Mouse (Mus musculus): Measurements from ENCODE around the gene Dzip1. TPM values are rescaled to one million over a fixed set of nuclear protein-coding genes. Genes with fewer than 3 reads are reported as not detected.

Dzip1 gene
- total and polyA plus RNA-seq, 3 experiments: 0.16 to 0.83 (median 0.51) TPM

- Histone ChIP-seq H3K4me3 (replicated peaks in 1 of 3; ENCODE audit: low read depth in 2 of 3, low read length in 2 of 3, poor library complexity in 1 of 3) (no peak overlapping the region), H3K4me1 (ENCODE audit: control insufficient read depth in 1 of 2, insufficient read depth in 2 of 2) (peaks cover 0 to 4% of the 10 kb centered on the region in 2 experiments; a peak in 1 of 4 replicates), H3K27ac (ENCODE audit: insufficient read depth, low read depth) (no peak overlapping the region), H3K9ac (ENCODE audit: insufficient read depth, low read depth) (no peak overlapping the region), H3K36me3 (replicated peaks in 1 of 2; ENCODE audit: control insufficient read depth in 1 of 2, insufficient read depth in 1 of 2, low read length in 1 of 2) (no peaks in the 10 kb centered on the region), H3K79me2 (replicated peaks; ENCODE audit: control insufficient read depth, extremely low read depth, insufficient read depth, poor library complexity, severe bottlenecking) (no peaks in the 10 kb centered on the region), H3K27me3 (replicated peaks) (peaks cover 1% of the 10 kb centered on the region), H3K4me2 (ENCODE audit: insufficient read depth, low read depth, poor library complexity, severe bottlenecking) (no peak overlapping the region), H3K9me3 (replicated peaks; ENCODE audit: low read length) (no peaks in the 10 kb centered on the region)
- dilution Hi-C loops (cut with MboI; ENCODE audit: extremely low pct_ligation_motif_present, extremely low pct_unique_long_range_greater_than_20kb, low sequenced_read_pairs) (no loop called here), in situ Hi-C loops (cut with MboI; ENCODE audit: low pct_ligation_motif_present, low pct_unique_long_range_greater_than_20kb, low sequenced_read_pairs) (no loop called here)
- no peak for DNase-seq (ENCODE audit: extremely low read depth)
- TF ChIP-seq TBP (conservative IDR thresholded peaks at IDR 0.05; ENCODE audit: low read depth, low read length) (no peak), SMC3 (IDR thresholded peaks at IDR 0.05; ENCODE audit: low read depth, low read length) (no peak), MAX (IDR thresholded peaks at IDR 0.05; ENCODE audit: low read length) (no peak), MEF2A (IDR thresholded peaks at IDR 0.05; ENCODE audit: borderline replicate concordance, low read depth, low read length) (no peak), POLR2AphosphoS2 (IDR thresholded peaks at IDR 0.05; ENCODE audit: low read depth, low read length) (no peak), EP300 (IDR thresholded peaks at IDR 0.05; ENCODE audit: low read length) (no peak), USF2 (conservative IDR thresholded peaks at IDR 0.05; ENCODE audit: low read depth, low read length) (no peak), GABPA (IDR thresholded peaks at IDR 0.05; ENCODE audit: insufficient replicate concordance, low read depth, low read length) (no peak)
Measured at GRCm38 (mm10) chr14:118846834-118847233, 78.4 kb downstream of the Dzip1 start.

GRCm38 (mm10) chr14:118842353-118842752 is 82.9 kb downstream of the Dzip1 start:
- peaks cover 1% of the 10 kb centered on the region for H3K27me3 ChIP-seq (replicated peaks)
- no peak overlapping the region for H3K4me3 ChIP-seq (replicated peaks in 1 of 3; ENCODE audit: low read depth in 2 of 3, low read length in 2 of 3, poor library complexity in 1 of 3)
- no peaks in the 10 kb centered on the region for H3K36me3 ChIP-seq (replicated peaks in 1 of 2; ENCODE audit: control insufficient read depth in 1 of 2, insufficient read depth in 1 of 2, low read length in 1 of 2)
- 0 out of 4 replicates have a peak, but pooled peaks cover 0 to 2% of the 10 kb centered on the region in 2 experiments for H3K4me1 ChIP-seq (ENCODE audit: control insufficient read depth in 1 of 2, insufficient read depth in 2 of 2)
- H3K4me2 ChIP-seq (ENCODE audit: insufficient read depth, low read depth, poor library complexity, severe bottlenecking): no peak overlapping the region
- no peak overlapping the region for H3K9ac ChIP-seq (ENCODE audit: insufficient read depth, low read depth)
- TF ChIP-seq ZC3H11A (IDR thresholded peaks at IDR 0.05; ENCODE audit: low read depth, low read length) (no peak), MEF2A (IDR thresholded peaks at IDR 0.05; ENCODE audit: borderline replicate concordance, low read depth, low read length) (no peak), JUN (IDR thresholded peaks at IDR 0.05; ENCODE audit: insufficient read depth, low read depth, low read length) (no peak), RAD21 (IDR thresholded peaks at IDR 0.05; ENCODE audit: low read depth, low read length) (no peak), BHLHE40 (IDR thresholded peaks at IDR 0.05; ENCODE audit: low read depth, low read length) (no peak)
- in situ Hi-C loops (cut with MboI; ENCODE audit: low pct_ligation_motif_present, low pct_unique_long_range_greater_than_20kb, low sequenced_read_pairs) (no loop called here), dilution Hi-C loops (cut with MboI; ENCODE audit: extremely low pct_ligation_motif_present, extremely low pct_unique_long_range_greater_than_20kb, low sequenced_read_pairs) (no loop called here)
- no peak for DNase-seq (ENCODE audit: extremely low read depth)
- no peak overlapping the region for H3K27ac ChIP-seq (ENCODE audit: insufficient read depth, low read depth)
- H3K9me3 ChIP-seq (replicated peaks; ENCODE audit: low read length): peaks cover 3% of the 10 kb centered on the region
- no peaks in the 10 kb centered on the region for H3K79me2 ChIP-seq (replicated peaks; ENCODE audit: control insufficient read depth, extremely low read depth, insufficient read depth, poor library complexity, severe bottlenecking)

- Histone ChIP-seq H3K4me1 (ENCODE audit: control insufficient read depth in 1 of 2, insufficient read depth in 2 of 2) (0 out of 4 replicates have a peak, but pooled peaks cover 0 to 2% of the 10 kb centered on the region in 2 experiments), H3K4me2 (ENCODE audit: insufficient read depth, low read depth, poor library complexity, severe bottlenecking) (no peak overlapping the region), H3K79me2 (replicated peaks; ENCODE audit: control insufficient read depth, extremely low read depth, insufficient read depth, poor library complexity, severe bottlenecking) (no peaks in the 10 kb centered on the region), H3K4me3 (replicated peaks in 1 of 3; ENCODE audit: low read depth in 2 of 3, low read length in 2 of 3, poor library complexity in 1 of 3) (no peak overlapping the region), H3K9me3 (replicated peaks; ENCODE audit: low read length) (peaks cover 3% of the 10 kb centered on the region), H3K27ac (ENCODE audit: insufficient read depth, low read depth) (no peak overlapping the region), H3K36me3 (replicated peaks in 1 of 2; ENCODE audit: control insufficient read depth in 1 of 2, insufficient read depth in 1 of 2, low read length in 1 of 2) (no peaks in the 10 kb centered on the region), H3K27me3 (replicated peaks) (no peaks in the 10 kb centered on the region), H3K9ac (ENCODE audit: insufficient read depth, low read depth) (no peak overlapping the region)
- dilution Hi-C loops (cut with MboI; ENCODE audit: extremely low pct_ligation_motif_present, extremely low pct_unique_long_range_greater_than_20kb, low sequenced_read_pairs): no loop called here
- TF ChIP-seq NRF1 (IDR thresholded peaks at IDR 0.05; ENCODE audit: low read depth, low read length) (no peak), IRF4 (IDR thresholded peaks at IDR 0.05; ENCODE audit: low read depth, low read length) (no peak), CHD2 (IDR thresholded peaks at IDR 0.05; ENCODE audit: low read length) (no peak), MAX (IDR thresholded peaks at IDR 0.05; ENCODE audit: low read length) (no peak), MYC (IDR thresholded peaks at IDR 0.05; ENCODE audit: low read depth, low read length) (no peak), NELFE (IDR thresholded peaks at IDR 0.05; ENCODE audit: low read depth, low read length) (no peak), EP300 (IDR thresholded peaks at IDR 0.05; ENCODE audit: low read length) (no peak), TCF12 (IDR thresholded peaks at IDR 0.05; ENCODE audit: low read depth, low read length) (no peak), ZC3H11A (IDR thresholded peaks at IDR 0.05; ENCODE audit: low read depth, low read length) (no peak), ELF1 (IDR thresholded peaks at IDR 0.05; ENCODE audit: low read depth, low read length) (no peak), TBP (conservative IDR thresholded peaks at IDR 0.05; ENCODE audit: low read depth, low read length) (no peak), ZKSCAN1 (IDR thresholded peaks at IDR 0.05; ENCODE audit: borderline replicate concordance, low read depth, low read length) (no peak), E2F4 (IDR thresholded peaks at IDR 0.05; ENCODE audit: insufficient replicate concordance, low read depth, low read length) (no peak), JUN (IDR thresholded peaks at IDR 0.05; ENCODE audit: insufficient read depth, low read depth, low read length) (no peak), KAT2A (IDR thresholded peaks at IDR 0.05; ENCODE audit: insufficient replicate concordance, low read length) (no peak)
- no peak for DNase-seq (ENCODE audit: extremely low read depth)
- in situ Hi-C loops (cut with MboI; ENCODE audit: low pct_ligation_motif_present, low pct_unique_long_range_greater_than_20kb, low sequenced_read_pairs): no loop called here
Measured at GRCm38 (mm10) chr14:118840027-118840426, 85.2 kb downstream of the Dzip1 start.

All from CH12.LX (cell line).